Mouse (Mus musculus): ENCODE results near the gene Zfp64.
"Not testable (repeated sequence)": the region's sequence is repeated elsewhere in the genome, so short reads cannot be mapped to it uniquely, and the experiment has no call there.

Gene Zfp64

DNA sequence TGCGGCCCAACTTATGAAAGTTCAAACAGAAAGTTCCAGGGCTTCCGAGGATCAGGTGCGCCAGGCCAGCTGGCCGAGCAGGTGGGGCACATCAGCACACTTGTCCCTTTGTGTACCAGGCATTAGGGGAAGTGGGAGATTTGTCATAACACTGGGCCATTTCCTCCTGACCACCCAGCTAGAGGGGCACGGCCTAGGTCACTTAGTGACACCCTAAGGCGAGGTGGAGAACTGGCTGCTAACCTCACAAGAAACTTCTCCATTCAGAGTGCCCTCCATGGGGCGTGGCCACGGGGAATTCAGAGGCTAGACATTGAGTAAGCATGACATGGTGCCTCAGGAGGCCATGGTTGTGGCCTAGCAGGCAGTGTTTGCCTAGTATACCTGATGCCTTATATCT lies 70.7 kb downstream of the Zfp64 start:
- no peak for DNase-seq

GRCm38 (mm10) chr2:168882997-168883396 lies 72.4 kb downstream of the Zfp64 start:
- no peak for DNase-seq

- DNase-seq, result no peak
Observed at GRCm38 (mm10) chr2:168881927-168882326, 73.5 kb downstream of the Zfp64 start.

- DNase-seq, result no peak
Observed at GRCm38 (mm10) chr2:168879573-168879972, 75.8 kb downstream of the Zfp64 start.

DNA sequence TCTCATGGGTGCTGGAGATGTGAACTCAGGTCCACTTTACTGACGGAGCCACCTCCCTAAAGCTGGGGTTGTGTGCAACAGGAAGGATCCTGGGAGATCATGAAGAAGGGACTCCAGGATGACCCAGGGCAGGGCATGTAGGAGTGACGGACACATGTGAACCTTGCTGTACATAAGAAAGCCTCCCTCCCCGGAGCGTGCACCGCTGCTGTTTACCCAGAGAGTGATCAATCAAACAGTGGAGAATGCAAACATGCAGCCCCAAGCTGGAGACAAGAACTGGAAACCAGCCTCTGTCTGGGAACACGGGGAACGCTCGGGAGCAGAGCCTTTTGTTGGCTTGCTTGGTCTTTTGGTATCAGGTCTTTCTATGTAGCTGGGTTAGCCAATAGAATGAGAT lies 76.7 kb downstream of the Zfp64 start:
- DNase-seq, result no peak

DNA sequence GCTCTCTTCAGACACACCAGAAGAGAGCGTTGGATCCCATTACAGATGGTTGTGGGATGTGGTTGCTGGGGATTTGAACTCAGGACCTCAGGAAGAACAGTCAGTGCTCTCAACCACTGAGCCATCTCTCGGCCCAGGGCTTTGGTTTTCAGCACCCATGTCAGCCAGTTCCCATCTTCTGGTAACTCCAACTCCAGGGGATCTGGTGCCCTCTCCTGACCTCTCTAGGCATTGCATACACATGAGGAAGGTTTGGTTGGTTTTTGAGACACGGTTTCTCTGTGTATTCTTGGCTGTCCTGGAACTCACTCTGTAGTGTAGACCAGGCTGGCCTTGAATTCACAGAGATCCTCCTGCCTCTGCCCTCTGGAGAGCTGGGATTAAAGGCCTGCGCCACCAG lies 77.2 kb downstream of the Zfp64 start:
- DNase-seq, result no peak

- DNase-seq, result no peak
Observed at GRCm38 (mm10) chr2:168876631-168877030, 78.8 kb downstream of the Zfp64 start.

- no peak for DNase-seq
Observed at GRCm38 (mm10) chr2:168874498-168874897, 80.9 kb downstream of the Zfp64 start.

GRCm38 (mm10) chr2:168871767-168872511 lies 83.4 kb downstream of the Zfp64 start:
- no peak for DNase-seq

GRCm38 (mm10) chr2:168870480-168870879 lies 84.9 kb downstream of the Zfp64 start:
- no peak for DNase-seq

- no peak for DNase-seq
Observed at GRCm38 (mm10) chr2:168866942-168867341, 88.4 kb downstream of the Zfp64 start.

- DNase-seq, result no peak
Observed at GRCm38 (mm10) chr2:168866436-168866835, 89.0 kb downstream of the Zfp64 start.

GRCm38 (mm10) chr2:168864905-168865304 lies 90.5 kb downstream of the Zfp64 start:
- no peak for DNase-seq

- no peak for DNase-seq
Observed at GRCm38 (mm10) chr2:168862694-168863093, 92.7 kb downstream of the Zfp64 start.

DNA sequence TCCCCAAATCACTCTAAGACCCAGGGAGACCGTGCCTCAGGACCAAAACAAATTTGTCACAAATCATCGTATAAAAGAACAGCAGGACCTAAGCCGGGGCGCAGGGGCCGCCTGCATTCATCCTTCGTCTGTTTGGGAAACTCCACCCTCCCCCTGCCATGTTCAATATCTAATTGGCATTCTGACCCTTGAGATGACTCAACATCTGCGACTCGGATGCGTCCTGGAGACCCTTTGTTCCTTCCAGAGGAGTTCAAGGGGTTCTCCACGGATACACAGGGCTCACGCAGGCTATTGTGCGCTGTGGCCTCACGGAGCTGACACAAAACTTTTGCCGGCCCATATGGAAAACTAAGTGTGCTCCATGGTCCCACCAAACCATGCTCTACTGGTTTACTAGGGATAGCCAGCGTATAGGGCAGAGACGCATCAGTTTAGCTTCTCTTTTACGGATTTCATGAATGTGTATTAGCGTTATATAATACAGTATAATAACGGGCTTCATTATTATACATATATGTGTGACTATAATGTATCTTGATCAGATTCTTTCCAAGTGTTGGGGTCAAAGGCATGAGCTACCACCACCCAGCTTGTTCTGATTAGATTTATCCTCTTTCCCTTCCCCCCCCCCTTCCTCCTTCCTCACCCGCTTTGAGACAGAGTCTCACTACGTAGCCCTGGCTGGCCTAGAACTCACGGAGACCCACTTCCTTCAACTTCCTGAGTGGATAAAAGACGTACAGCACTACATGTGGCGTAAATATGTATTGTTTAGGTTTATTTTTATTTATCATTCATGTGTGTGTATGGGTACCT lies 94.3 kb downstream of the Zfp64 start:
- no peak for DNase-seq

DNA sequence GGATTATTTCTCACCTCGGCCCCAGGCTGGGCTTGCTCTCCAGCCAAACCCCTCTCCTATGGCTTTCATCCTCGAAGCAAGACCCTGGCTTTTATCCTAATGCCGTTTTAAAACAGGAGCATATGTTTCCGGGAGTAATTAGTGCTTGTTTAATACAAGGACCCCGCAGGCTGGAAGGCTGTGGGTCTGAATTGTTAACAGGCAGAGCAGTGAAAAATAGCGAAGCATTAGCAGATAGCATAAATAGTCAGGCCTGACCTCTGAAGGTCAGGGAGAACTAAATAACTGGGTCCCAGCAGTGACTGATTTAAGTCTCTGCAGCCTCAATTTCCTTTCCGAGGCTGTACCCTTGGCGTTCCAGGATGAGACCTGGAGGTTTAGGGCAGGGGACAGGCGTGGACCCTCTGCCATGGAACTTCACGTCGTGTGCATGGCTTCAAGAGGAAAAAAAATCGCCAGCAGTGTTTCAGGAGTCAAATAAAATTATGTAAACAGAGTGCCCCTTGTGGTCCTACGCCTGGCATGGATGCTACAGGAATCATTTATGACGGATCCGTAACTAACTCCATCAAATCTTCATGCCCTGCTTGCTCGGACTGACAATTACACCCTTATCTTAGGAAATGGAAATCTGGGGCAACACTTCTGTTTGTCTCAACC lies 95.2 kb downstream of the Zfp64 start:
- no peak for DNase-seq

- DNase-seq, result no peak
Observed at GRCm38 (mm10) chr2:168856638-168857037, 98.7 kb downstream of the Zfp64 start.

DNA sequence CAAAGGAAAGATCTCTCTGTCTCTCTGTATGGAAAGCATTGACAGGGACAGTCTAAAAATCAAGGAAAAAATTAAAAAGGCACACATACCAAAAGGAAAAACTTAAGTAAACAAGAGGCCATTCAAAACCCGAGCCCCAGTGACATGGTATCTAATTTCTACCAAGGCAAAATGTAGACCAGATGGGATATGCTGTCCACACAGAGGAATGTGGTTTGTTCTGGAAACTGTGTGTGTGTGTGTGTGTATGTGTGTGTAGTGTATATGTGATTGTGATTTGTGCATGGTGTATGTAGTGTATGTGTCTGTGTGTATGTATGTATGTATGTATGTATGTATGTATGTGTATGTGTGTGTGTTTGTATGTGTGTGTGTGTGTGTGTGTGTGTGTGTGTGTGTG lies 100.6 kb downstream of the Zfp64 start:
- no peak for DNase-seq

DNA sequence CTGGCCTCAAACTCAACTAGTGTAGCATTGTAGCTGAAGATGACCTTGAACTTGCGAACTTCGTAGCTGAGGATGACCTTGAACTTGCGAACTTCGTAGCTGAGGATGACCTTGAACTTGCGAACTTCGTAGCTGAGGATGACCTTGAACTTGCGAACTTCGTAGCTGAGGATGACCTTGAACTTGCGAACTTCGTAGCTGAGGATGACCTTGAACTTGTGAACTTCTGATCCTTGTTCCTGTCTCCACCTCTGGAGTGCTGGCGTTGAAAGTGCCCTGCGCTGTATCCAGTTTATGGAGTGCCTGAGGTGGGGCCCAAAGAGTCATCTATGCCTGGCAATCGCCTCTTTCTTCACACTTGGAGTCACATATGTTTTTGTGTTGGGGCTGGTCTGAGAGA lies 101.5 kb downstream of the Zfp64 start:
- DNase-seq, result not testable (repeated sequence)

DNA sequence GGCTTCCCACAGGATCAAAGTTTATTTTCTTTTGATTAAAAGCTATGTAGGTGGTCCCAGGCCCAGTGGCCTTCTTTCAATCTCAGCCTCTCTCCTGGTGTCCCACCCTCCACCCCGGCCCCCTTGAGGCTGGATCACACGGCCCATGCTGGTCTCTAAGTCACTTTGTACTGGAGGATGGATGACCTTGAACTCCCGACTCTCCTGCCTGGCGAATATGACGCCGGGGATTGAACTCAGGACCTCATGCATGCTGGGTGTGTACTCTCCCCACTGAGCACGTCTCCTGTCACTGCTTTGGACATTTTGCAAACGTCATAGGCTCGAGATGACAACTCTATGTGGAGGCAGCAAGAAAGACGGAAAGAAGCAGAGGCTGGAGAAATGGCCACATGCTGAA lies 103.8 kb downstream of the Zfp64 start:
- no peak for DNase-seq

DNA sequence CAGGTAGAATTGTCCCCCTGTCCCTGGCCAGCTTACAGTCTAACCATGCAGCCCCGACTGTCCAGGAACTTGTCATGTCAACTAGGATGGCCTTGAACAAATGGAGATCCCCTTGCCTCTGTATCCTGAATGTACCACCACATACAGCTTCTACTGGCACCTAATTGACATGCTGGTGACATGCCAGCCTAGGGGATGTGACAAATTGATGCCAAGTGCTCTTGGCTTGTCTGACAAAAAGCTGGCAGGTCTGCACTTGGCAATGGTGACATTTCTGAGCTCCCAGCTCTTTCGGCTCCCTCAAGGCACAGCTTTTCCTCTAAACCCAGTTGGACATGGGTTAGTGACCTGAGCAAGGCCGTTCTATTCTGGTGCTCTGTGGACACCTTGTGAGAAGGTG lies 106.8 kb downstream of the Zfp64 start:
- DNase-seq, result no peak

- DNase-seq, result no peak
Observed at GRCm38 (mm10) chr2:168846180-168846720, 109.1 kb downstream of the Zfp64 start.

Data from cerebellum, adult 11-12 months (tissue).